Mouse (Mus musculus): Measurements from ENCODE around the gene Ank3. TPM values are rescaled to one million over a fixed set of nuclear protein-coding genes. Genes with fewer than 3 reads are reported as not detected.

Ank3 gene
- polyA plus RNA-seq, 1 experiment: 1.2 TPM

DNA sequence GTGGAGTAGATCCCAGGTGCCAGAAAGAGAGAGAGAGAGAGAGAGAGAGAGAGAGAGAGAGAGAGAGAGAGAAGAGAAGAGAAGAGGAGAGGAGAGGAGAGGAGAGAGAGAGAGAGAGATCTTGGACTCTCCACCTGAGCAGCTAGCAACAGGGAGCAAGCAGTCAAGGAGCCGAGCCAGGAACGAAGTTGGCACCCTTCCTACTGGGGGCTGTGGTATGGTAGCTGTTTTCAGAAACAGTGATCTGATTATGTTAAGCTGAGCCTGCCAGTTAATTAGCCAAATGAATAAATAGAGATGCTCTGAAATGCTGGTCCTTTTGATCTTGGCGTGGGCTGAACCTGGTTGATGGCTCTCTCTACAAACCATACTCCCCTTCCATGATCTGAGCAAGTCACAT lies 666.6 kb downstream of the Ank3 start:
- Histone ChIP-seq H3K4me1 (ENCODE audit: control insufficient read depth, insufficient read depth, insufficient read length) (no peaks in the 10 kb centered on the region), H3K36me3 (ENCODE audit: control insufficient read depth, insufficient read depth, low read length) (no peaks in the 10 kb centered on the region), H3K27ac (ENCODE audit: insufficient read depth, low read length) (no peak overlapping the region), H3K27me3 (ENCODE audit: control insufficient read depth, insufficient read depth, low read length) (no peaks in the 10 kb centered on the region), H3K4me3 (ENCODE audit: extremely low read depth, insufficient read depth, insufficient read length) (no peak overlapping the region)
- no peak for TF ChIP-seq POLR2A (IDR thresholded peaks at IDR 0.05; ENCODE audit: low read depth, low read length)
- no peak for TF ChIP-seq CTCF (IDR thresholded peaks at IDR 0.05; ENCODE audit: extremely low read depth, insufficient read depth, insufficient read length, insufficient replicate concordance)
- WGBS: 90% methylated on average over 3 of the region's 3 CpGs
- no peak for DNase-seq (ENCODE audit: low read depth in 1 of 2, low spot score in 2 of 2)

DNA sequence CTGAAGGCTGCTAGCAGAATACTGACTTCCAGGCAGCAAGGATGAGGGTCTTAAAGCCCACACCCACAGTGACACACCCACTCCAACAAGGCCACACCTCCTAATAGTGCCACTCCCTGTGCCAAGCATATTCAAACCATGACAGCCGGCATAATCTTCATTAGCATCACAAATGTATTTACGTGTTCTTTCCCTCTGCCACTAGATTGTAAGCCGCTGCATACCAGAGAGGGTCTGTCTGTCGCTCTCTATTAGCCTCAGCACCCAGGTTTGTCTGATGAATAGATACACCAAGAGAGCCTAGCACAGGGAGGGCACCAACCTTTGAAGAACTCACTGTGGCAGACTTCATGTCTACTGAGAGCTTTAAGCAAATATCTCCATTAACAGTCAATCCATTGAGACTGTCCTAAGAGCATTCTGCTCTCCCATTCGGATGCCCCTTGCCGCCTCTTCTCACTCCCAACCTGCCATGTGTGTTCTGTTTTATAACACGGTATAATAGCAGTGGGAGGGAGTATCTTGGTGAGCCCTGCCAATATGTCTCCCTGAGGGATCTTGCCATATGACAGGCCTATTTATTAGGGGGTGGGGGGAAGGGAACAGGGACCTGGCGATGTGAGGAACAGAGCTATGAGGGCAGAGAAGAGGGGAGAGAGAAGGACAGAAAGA lies 668.1 kb downstream of the Ank3 start:
- WGBS: 82% methylated on average over 8 of the region's 8 CpGs
- Histone ChIP-seq H3K27me3 (ENCODE audit: control insufficient read depth, insufficient read depth, low read length) (no peaks in the 10 kb centered on the region), H3K36me3 (ENCODE audit: control insufficient read depth, insufficient read depth, low read length) (no peaks in the 10 kb centered on the region)

DNA sequence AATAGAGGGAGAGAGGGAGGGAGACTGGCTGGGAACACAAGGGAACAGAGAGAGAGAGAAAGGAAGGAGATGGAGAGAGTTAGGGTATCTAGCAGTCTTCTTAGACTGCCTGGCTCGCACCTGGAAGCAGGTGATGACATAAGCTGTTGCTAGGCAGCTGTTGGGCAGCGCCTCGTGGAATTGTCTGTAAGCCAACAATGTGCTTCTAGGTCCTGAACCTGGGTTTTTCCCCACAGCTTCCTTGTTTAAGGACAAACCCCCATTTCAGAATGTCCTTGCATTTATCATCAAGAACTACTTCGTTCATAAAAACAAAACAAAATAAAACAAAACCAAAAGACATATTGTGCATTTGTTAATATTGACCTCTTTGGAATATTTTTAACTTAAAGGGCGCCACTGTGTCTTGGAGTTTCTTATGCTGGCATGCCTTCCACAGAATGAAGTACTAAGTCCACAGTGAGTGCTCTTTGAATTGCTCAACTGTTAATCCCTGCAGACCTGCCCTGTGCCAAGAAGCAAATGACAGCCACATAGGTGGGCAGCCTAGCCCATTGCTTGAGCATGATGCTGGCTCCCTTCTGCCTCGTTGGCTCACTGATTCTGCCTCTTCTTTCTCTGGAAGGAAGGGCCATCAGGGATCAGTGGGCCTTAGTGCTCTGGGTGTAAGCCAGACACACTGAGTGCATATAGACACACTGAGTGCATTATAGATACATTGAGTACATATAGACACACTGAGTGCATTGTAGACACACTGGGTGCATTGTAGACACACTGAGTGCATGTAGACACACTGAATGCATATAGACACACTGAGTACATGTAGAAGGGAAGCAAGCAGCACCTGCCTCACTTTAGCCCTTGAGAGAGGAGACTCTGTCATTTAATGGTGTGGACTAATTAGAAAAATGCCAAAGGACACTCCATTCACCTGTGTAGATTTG lies 668.9 kb downstream of the Ank3 start:
- no peaks in the 10 kb centered on the region for H3K27me3 ChIP-seq (ENCODE audit: control insufficient read depth, insufficient read depth, low read length)
- H3K27ac ChIP-seq (ENCODE audit: insufficient read depth, low read length): no peak overlapping the region
- no peaks in the 10 kb centered on the region for H3K4me1 ChIP-seq (ENCODE audit: control insufficient read depth, insufficient read depth, insufficient read length)
- H3K4me3 ChIP-seq (ENCODE audit: extremely low read depth, insufficient read depth, insufficient read length): no peak overlapping the region
- no peak for TF ChIP-seq POLR2A (IDR thresholded peaks at IDR 0.05; ENCODE audit: low read depth, low read length)
- no peak for TF ChIP-seq CTCF (IDR thresholded peaks at IDR 0.05; ENCODE audit: extremely low read depth, insufficient read depth, insufficient read length, insufficient replicate concordance)
- WGBS: 65% methylated on average over 6 of the region's 6 CpGs
- no peaks in the 10 kb centered on the region for H3K36me3 ChIP-seq (ENCODE audit: control insufficient read depth, insufficient read depth, low read length)
- no peak for DNase-seq (ENCODE audit: low read depth in 1 of 2, low spot score in 2 of 2)

More for the DNA sequence above, 668.1 kb downstream of the Ank3 start:
- H3K27ac ChIP-seq (ENCODE audit: insufficient read depth, low read length): no peak overlapping the region
- TF ChIP-seq CTCF (IDR thresholded peaks at IDR 0.05; ENCODE audit: extremely low read depth, insufficient read depth, insufficient read length, insufficient replicate concordance) (no peak), POLR2A (IDR thresholded peaks at IDR 0.05; ENCODE audit: low read depth, low read length) (no peak)
- H3K4me3 ChIP-seq (ENCODE audit: extremely low read depth, insufficient read depth, insufficient read length): no peak overlapping the region
- no peak for DNase-seq (ENCODE audit: low read depth in 1 of 2, low spot score in 2 of 2)
- no peaks in the 10 kb centered on the region for H3K4me1 ChIP-seq (ENCODE audit: control insufficient read depth, insufficient read depth, insufficient read length)

DNA sequence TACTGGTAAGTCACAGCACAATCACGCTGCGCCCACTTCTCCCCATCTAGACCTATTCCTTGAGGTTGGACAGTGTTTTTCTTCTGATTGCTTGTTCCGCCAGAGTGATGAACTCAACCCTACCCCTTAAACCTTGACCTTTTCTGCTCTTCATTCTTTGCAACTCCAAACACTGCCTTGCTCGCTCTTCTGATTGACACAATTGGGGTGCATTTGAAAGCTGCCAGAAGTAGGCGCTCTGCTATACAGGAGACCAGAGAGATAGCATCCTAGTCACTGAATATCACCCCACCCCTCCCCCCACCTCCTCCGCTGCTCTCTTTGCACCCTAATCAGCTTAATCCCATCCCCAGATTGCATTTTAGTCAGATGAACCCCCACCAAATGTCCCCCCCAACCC lies 670.7 kb downstream of the Ank3 start:
- Histone ChIP-seq H3K27ac (ENCODE audit: insufficient read depth, low read length) (no peak overlapping the region), H3K27me3 (ENCODE audit: control insufficient read depth, insufficient read depth, low read length) (no peaks in the 10 kb centered on the region), H3K4me1 (ENCODE audit: control insufficient read depth, insufficient read depth, insufficient read length) (no peaks in the 10 kb centered on the region), H3K4me3 (ENCODE audit: extremely low read depth, insufficient read depth, insufficient read length) (no peak overlapping the region), H3K36me3 (ENCODE audit: control insufficient read depth, insufficient read depth, low read length) (no peaks in the 10 kb centered on the region)
- DNase-seq (ENCODE audit: low read depth in 1 of 2, low spot score in 2 of 2): no peak
- TF ChIP-seq POLR2A (IDR thresholded peaks at IDR 0.05; ENCODE audit: low read depth, low read length): no peak
- no peak for TF ChIP-seq CTCF (IDR thresholded peaks at IDR 0.05; ENCODE audit: extremely low read depth, insufficient read depth, insufficient read length, insufficient replicate concordance)
- WGBS: 79% methylated on average over 6 of the region's 6 CpGs

DNA sequence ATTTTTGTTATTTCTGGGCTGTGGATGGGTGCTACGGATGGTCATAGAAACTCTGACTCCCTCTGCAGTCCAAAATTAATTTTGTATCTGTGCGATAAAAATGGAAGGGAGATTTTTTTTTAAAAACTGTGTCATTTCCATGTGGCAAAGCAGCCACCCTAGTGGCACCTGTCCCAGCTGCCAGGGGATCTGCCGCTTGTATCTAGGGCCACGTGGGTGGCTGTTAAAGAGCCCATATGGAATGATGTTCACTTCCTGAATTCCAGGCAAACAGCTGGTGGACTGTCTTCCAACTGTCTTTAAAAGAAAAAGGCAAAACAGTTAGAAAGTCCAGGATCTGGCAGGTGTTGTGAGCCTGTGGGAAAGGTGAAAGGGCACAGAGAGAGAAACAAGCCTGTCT lies 672.8 kb downstream of the Ank3 start:
- 88% methylated on average over 4 of the region's 4 CpGs for WGBS
- no peak for DNase-seq (ENCODE audit: low read depth in 1 of 2, low spot score in 2 of 2)
- no peaks in the 10 kb centered on the region for H3K4me1 ChIP-seq (ENCODE audit: control insufficient read depth, insufficient read depth, insufficient read length)
- H3K27ac ChIP-seq (ENCODE audit: insufficient read depth, low read length): no peak overlapping the region
- TF ChIP-seq CTCF (IDR thresholded peaks at IDR 0.05; ENCODE audit: extremely low read depth, insufficient read depth, insufficient read length, insufficient replicate concordance): no peak
- TF ChIP-seq POLR2A (IDR thresholded peaks at IDR 0.05; ENCODE audit: low read depth, low read length): no peak
- H3K4me3 ChIP-seq (ENCODE audit: extremely low read depth, insufficient read depth, insufficient read length): no peak overlapping the region
- no peaks in the 10 kb centered on the region for H3K27me3 ChIP-seq (ENCODE audit: control insufficient read depth, insufficient read depth, low read length)
- H3K36me3 ChIP-seq (ENCODE audit: control insufficient read depth, insufficient read depth, low read length): no peaks in the 10 kb centered on the region

Other genes with a start within 250 kb of the Ank3 start
- gene Rhobtb1, start 247.3 kb upstream of the Ank3 start, polyA plus RNA-seq (2012; rRNA removed): 10.8 and 11.0 TPM in 2 replicates
- gene A930033H14Rik, start 185.7 kb upstream of the Ank3 start, polyA plus RNA-seq (2012; rRNA removed): 0.53 and 0.58 TPM in 2 replicates
- 19.4 and 19.7 TPM in 2 replicates for gene Cdk1, start 45.8 kb upstream of the Ank3 start, polyA plus RNA-seq (2012; rRNA removed)

Data from spleen, adult 2 months (tissue).